ENCODE assay signal across 9 mouse cellular contexts in genomic region chr13:83744110-83744752, GRCm38 (mm10).
DNase-seq lines count a peak whose midpoint lies in the region; ATAC-seq lines count a peak whose summit lies in the region.
"Had no signal": no experiment of that assay in that cellular context is flagged by ENCODE, and none has a peak within 500 bp of the region (broad histone marks: within the 10 kb centered on the region; RNA-seq: fewer than 3 reads in every experiment).

No protein-coding gene starts in this region.

- no peak overlapping the region for H3K4me3 ChIP-seq in lung, embryonic 16.5 days (ENCODE audit: low read length)
- H3K4me3 ChIP-seq in limb, embryonic 10.5 days: peak overlapping the region; percentile 61
- peak overlapping the region; percentile 49 for H3K4me3 ChIP-seq in stomach, embryonic 16.5 days (replicated peaks; ENCODE audit: low read length)

- no peaks in the 10 kb centered on the region for H3K4me1 ChIP-seq in lung, embryonic 16.5 days (replicated peaks; ENCODE audit: control insufficient read depth, insufficient read depth, low read length)
- H3K4me1 ChIP-seq in limb, embryonic 10.5 days: peaks cover 12% of the 10 kb centered on the region
- H3K4me1 ChIP-seq in stomach, embryonic 16.5 days (ENCODE audit: control insufficient read depth, insufficient read depth, low read length): peaks cover 6% of the 10 kb centered on the region; the same call in 1 of the 2 replicates

- no peak for ATAC-seq in lung, embryonic 16.5 days (ENCODE audit: low read depth)
- ATAC-seq in stomach, embryonic 16.5 days (ENCODE audit: insufficient read depth, low FRiP score): no peak

- DNase-seq in cerebellum, adult 9-11 months: peak; percentile 15
- no peak for DNase-seq in cerebellum, postnatal 4 days (ENCODE audit: low spot score in 2 of 2)
- DNase-seq in lung, postnatal 36 days: no peak
- DNase-seq in limb, embryonic 10.5 days (ENCODE audit: low spot score): no peak
- DNase-seq in urinary bladder, adult 18-20 months (ENCODE audit: low spot score in 2 of 2): no peak
- no peak for DNase-seq in adrenal gland, postnatal 14 days

- H3K4me2 ChIP-seq in lung, embryonic 16.5 days (ENCODE audit: low read depth, low read length): peak overlapping the region; percentile 66; the same call in 1 of the 2 replicates
- H3K4me2 ChIP-seq in stomach, embryonic 16.5 days (ENCODE audit: low read depth, low read length): peak overlapping the region; percentile 67; the same call in 1 of the 2 replicates

- H3K27ac ChIP-seq in lung, embryonic 16.5 days (ENCODE audit: low read length): no peak overlapping the region
- H3K27ac ChIP-seq in limb, embryonic 10.5 days: peak overlapping the region; percentile 86
- H3K27ac ChIP-seq in stomach, embryonic 16.5 days (ENCODE audit: low read length): no peak overlapping the region
- H3K27ac ChIP-seq: macrophage had no signal

- peaks cover 41% of the 10 kb centered on the region for H3K27me3 ChIP-seq in lung, embryonic 16.5 days (ENCODE audit: control insufficient read depth, insufficient read depth, low read depth, low read length)
- peaks cover 48% of the 10 kb centered on the region for H3K27me3 ChIP-seq in limb, embryonic 10.5 days (ENCODE audit: low read depth, poor library complexity, severe bottlenecking)
- peaks cover 29% of the 10 kb centered on the region for H3K27me3 ChIP-seq in stomach, embryonic 16.5 days (ENCODE audit: control insufficient read depth, insufficient read depth, low read length)

- 43% methylated on average over 8 of the region's 8 CpGs for WGBS in lung, embryonic 16.5 days
- WGBS in limb, embryonic 10.5 days: 63% methylated on average over 8 of the region's 8 CpGs
- WGBS in stomach, embryonic 16.5 days: 42% methylated on average over 8 of the region's 8 CpGs

- H3K9me3 ChIP-seq in lung, embryonic 16.5 days (ENCODE audit: control insufficient read depth, low read length): no peaks in the 10 kb centered on the region
- H3K9me3 ChIP-seq in limb, embryonic 10.5 days (replicated peaks): no peaks in the 10 kb centered on the region
- no peaks in the 10 kb centered on the region for H3K9me3 ChIP-seq in stomach, embryonic 16.5 days (replicated peaks; ENCODE audit: control insufficient read depth, low read length)

- no peak overlapping the region for H3K9ac ChIP-seq in lung, embryonic 16.5 days (ENCODE audit: low read length)
- H3K9ac ChIP-seq in stomach, embryonic 16.5 days (ENCODE audit: low read length): no peak overlapping the region

- H3K36me3 ChIP-seq in lung, embryonic 16.5 days (ENCODE audit: control insufficient read depth, insufficient read depth, low read length): no peaks in the 10 kb centered on the region
- H3K36me3 ChIP-seq in limb, embryonic 10.5 days: no peaks in the 10 kb centered on the region
- H3K36me3 ChIP-seq in stomach, embryonic 16.5 days (ENCODE audit: control insufficient read depth, insufficient read depth, low read length): no peaks in the 10 kb centered on the region
